Mouse (Mus musculus) megakaryocyte-erythroid progenitor cell, adult 5-6 weeks (primary cell): ENCODE measurements around the gene Metrn. TPM values are rescaled to one million over a fixed set of nuclear protein-coding genes. Genes with fewer than 3 reads are reported as not detected.
A peak's percentile ranks its signal among the peaks of the same experiment; 100 is the strongest.
"Not testable (repeated sequence)": the region's sequence is repeated elsewhere in the genome, so short reads cannot be mapped to it uniquely, and the experiment has no call there.

Source experiments
- ATAC-seq: replicated peaks from 2 replicates; pipeline ENCODE4 v1.8.0; 2016; ENCODE audit warnings: mild to moderate bottlenecking, inconsistent platforms; ENCODE audit not compliant: severe bottlenecking, poor library complexity, low FRiP score, low TSS enrichment
- total RNA-seq, 2 experiments: library from RNA; stranded (forward) in 1 of 2; stranded (reverse) in 1 of 2; fragments of 200-1000, 215-1000 nt in 1 of 2; fragments of >200 nt in 1 of 2; fragmentation: Nextera tagmentation in 1 of 2; gene quantifications; 2 replicates each; pipeline ENCODE4 v1.2.3; 2014 to 2017

Gene Metrn
- total RNA-seq, 2 experiments from 2014 or later, result 15.5 to 20.6 TPM

GRCm38 (mm10) chr17:25810890-25811289 is 14.0 kb upstream of the Metrn start:
- ATAC-seq, result no peak

- ATAC-seq, result no peak
Measured at GRCm38 (mm10) chr17:25809606-25810340, 12.8 kb upstream of the Metrn start.

GRCm38 (mm10) chr17:25808789-25809605 is 12.1 kb upstream of the Metrn start, which contains the start of gene Fbxl16:
TSS of gene Fbxl16 (plus strand) at chr17:25809085.
- ATAC-seq, result no peak

- no peak for ATAC-seq
Measured at GRCm38 (mm10) chr17:25808028-25808427, 11.1 kb upstream of the Metrn start.

GRCm38 (mm10) chr17:25807452-25807851 is 10.5 kb upstream of the Metrn start:
- not testable (repeated sequence) for ATAC-seq

GRCm38 (mm10) chr17:25806507-25806906 is 9.6 kb upstream of the Metrn start:
- ATAC-seq, result no peak

GRCm38 (mm10) chr17:25802825-25803517 is 6.0 kb upstream of the Metrn start:
- ATAC-seq, result no peak

- peak; percentile 71 for ATAC-seq
Measured at GRCm38 (mm10) chr17:25801029-25801428, 4.1 kb upstream of the Metrn start.

- no peak for ATAC-seq
Measured at GRCm38 (mm10) chr17:25796211-25796771, 645 bp downstream of the Metrn start.

GRCm38 (mm10) chr17:25795609-25796092 is 1.3 kb downstream of the Metrn start, which contains the start of gene AC134908.4:
TSS of gene AC134908.4 (minus strand) at chr17:25795659.
- ATAC-seq, result no peak

- ATAC-seq, result no peak
Measured at GRCm38 (mm10) chr17:25794998-25795397, 1.9 kb downstream of the Metrn start.

- ATAC-seq, result no peak
Measured at GRCm38 (mm10) chr17:25794197-25794596, 2.7 kb downstream of the Metrn start.

- ATAC-seq, result peak; percentile 55
Measured at GRCm38 (mm10) chr17:25792615-25793014, 4.3 kb downstream of the Metrn start, which contains the start of gene Fam173a. TSS of gene Fam173a (minus strand) at chr17:25792901.

- peak; percentile 55 for ATAC-seq
Measured at GRCm38 (mm10) chr17:25791843-25792527, 5.0 kb downstream of the Metrn start.

GRCm38 (mm10) chr17:25791320-25791842 is 5.6 kb downstream of the Metrn start:
- no peak for ATAC-seq

GRCm38 (mm10) chr17:25786781-25787504 is 10.0 kb downstream of the Metrn start:
- ATAC-seq, result no peak

- ATAC-seq, result no peak
Measured at GRCm38 (mm10) chr17:25786280-25786679, 10.7 kb downstream of the Metrn start, which contains the start of gene Ccdc78. TSS of gene Ccdc78 (plus strand) at chr17:25786580.

- peak; percentile 83 for ATAC-seq
Measured at GRCm38 (mm10) chr17:25785281-25785745, 11.6 kb downstream of the Metrn start, which contains the start of gene Haghl. TSS of gene Haghl (minus strand) at chr17:25785673.
